Mouse (Mus musculus): Measurements from ENCODE around the gene Tmco1. TPM values are rescaled to one million over a fixed set of nuclear protein-coding genes. Genes with fewer than 3 reads are reported as not detected.

Tmco1 gene
- polyA plus RNA-seq, 1 experiment from 2014 or later, result 83.8 TPM

- no peak for ATAC-seq (ENCODE audit: low FRiP score, low read depth)
- H3K9me3 ChIP-seq, result no peaks in the 10 kb centered on the region
- no peak overlapping the region for H3K4me3 ChIP-seq
- H3K27ac ChIP-seq, result no peak overlapping the region
- no peak overlapping the region for H3K4me2 ChIP-seq (replicated peaks)
- no peak overlapping the region for H3K9ac ChIP-seq
- WGBS, result 46% methylated on average over 8 of the region's 8 CpGs
- no peaks in the 10 kb centered on the region for H3K27me3 ChIP-seq (replicated peaks)
- peaks cover 45% of the 10 kb centered on the region for H3K4me1 ChIP-seq
- H3K36me3 ChIP-seq, result no peaks in the 10 kb centered on the region; the same call in 1 of the 2 replicates
These were observed 36.3 kb upstream of the Tmco1 start for GRCm38 (mm10) chr1:167271841-167272240.

GRCm38 (mm10) chr1:167273380-167274163 lies 34.6 kb upstream of the Tmco1 start:
- 63% methylated on average over 14 of the region's 14 CpGs for WGBS
- Histone ChIP-seq H3K4me2 (replicated peaks) (no peak overlapping the region), H3K4me1 (peaks cover 45% of the 10 kb centered on the region), H3K27me3 (replicated peaks) (no peaks in the 10 kb centered on the region), H3K36me3 (no peaks in the 10 kb centered on the region; the same call in 1 of the 2 replicates), H3K4me3 (no peak overlapping the region), H3K9me3 (no peaks in the 10 kb centered on the region), H3K9ac (no peak overlapping the region), H3K27ac (no peak overlapping the region)
- no peak for ATAC-seq (ENCODE audit: low FRiP score, low read depth)

GRCm38 (mm10) chr1:167274646-167275390 lies 33.4 kb upstream of the Tmco1 start:
- peaks cover 3% of the 10 kb centered on the region; the same call in 1 of the 2 replicates for H3K36me3 ChIP-seq
- H3K27me3 ChIP-seq (replicated peaks), result no peaks in the 10 kb centered on the region
- H3K9me3 ChIP-seq, result no peaks in the 10 kb centered on the region
- H3K4me1 ChIP-seq, result peaks cover 34% of the 10 kb centered on the region
- H3K27ac ChIP-seq, result no peak overlapping the region
- ATAC-seq (ENCODE audit: low FRiP score, low read depth), result no peak
- H3K4me3 ChIP-seq, result no peak overlapping the region
- H3K9ac ChIP-seq, result no peak overlapping the region
- WGBS, result 83% methylated on average over 12 of the region's 12 CpGs
- H3K4me2 ChIP-seq (replicated peaks), result no peak overlapping the region

- no peak for ATAC-seq (ENCODE audit: low FRiP score, low read depth)
- Histone ChIP-seq H3K9ac (no peak overlapping the region), H3K27me3 (replicated peaks) (no peaks in the 10 kb centered on the region), H3K4me2 (replicated peaks) (no peak overlapping the region), H3K4me3 (no peak overlapping the region), H3K9me3 (no peaks in the 10 kb centered on the region), H3K36me3 (peaks cover 3% of the 10 kb centered on the region; the same call in 1 of the 2 replicates), H3K4me1 (peaks cover 22% of the 10 kb centered on the region), H3K27ac (no peak overlapping the region)
- WGBS, result 79% methylated on average over 6 of the region's 6 CpGs
These were observed 29.8 kb upstream of the Tmco1 start for GRCm38 (mm10) chr1:167278395-167278794.

- H3K4me2 ChIP-seq (replicated peaks), result no peak overlapping the region
- no peaks in the 10 kb centered on the region for H3K9me3 ChIP-seq
- ATAC-seq (ENCODE audit: low FRiP score, low read depth), result no peak
- H3K27me3 ChIP-seq (replicated peaks), result no peaks in the 10 kb centered on the region
- no peak overlapping the region for H3K4me3 ChIP-seq
- H3K4me1 ChIP-seq, result peaks cover 14% of the 10 kb centered on the region
- no peak overlapping the region for H3K9ac ChIP-seq
- WGBS, result 78% methylated on average over 13 of the region's 13 CpGs
- peaks cover 3% of the 10 kb centered on the region; the same call in 1 of the 2 replicates for H3K36me3 ChIP-seq
- no peak overlapping the region for H3K27ac ChIP-seq
These were observed 28.9 kb upstream of the Tmco1 start for GRCm38 (mm10) chr1:167279160-167279715.

- Histone ChIP-seq H3K27me3 (replicated peaks) (no peaks in the 10 kb centered on the region), H3K9me3 (no peaks in the 10 kb centered on the region), H3K4me1 (peaks cover 14% of the 10 kb centered on the region), H3K36me3 (peaks cover 3% of the 10 kb centered on the region; the same call in 1 of the 2 replicates), H3K9ac (no peak overlapping the region), H3K27ac (no peak overlapping the region), H3K4me2 (replicated peaks) (no peak overlapping the region), H3K4me3 (no peak overlapping the region)
- WGBS, result 91% methylated on average over 10 of the region's 10 CpGs
- ATAC-seq (ENCODE audit: low FRiP score, low read depth), result no peak
These were observed 28.1 kb upstream of the Tmco1 start for GRCm38 (mm10) chr1:167280061-167280460.

- Histone ChIP-seq H3K27ac (no peak overlapping the region), H3K36me3 (0 out of 2 replicates have a peak, but pooled peaks cover 3% of the 10 kb centered on the region), H3K4me3 (no peak overlapping the region), H3K9ac (no peak overlapping the region), H3K4me2 (replicated peaks) (peak overlapping the region; percentile 78), H3K4me1 (peaks cover 14% of the 10 kb centered on the region), H3K27me3 (replicated peaks) (no peaks in the 10 kb centered on the region), H3K9me3 (no peaks in the 10 kb centered on the region)
- WGBS, result 38% methylated on average over 3 of the region's 3 CpGs
- no peak for ATAC-seq (ENCODE audit: low FRiP score, low read depth)
These were observed 26.1 kb upstream of the Tmco1 start for GRCm38 (mm10) chr1:167282112-167282511.

GRCm38 (mm10) chr1:167282768-167283167 lies 25.4 kb upstream of the Tmco1 start:
- Histone ChIP-seq H3K4me3 (peak overlapping the region; percentile 88), H3K27ac (no peak overlapping the region), H3K36me3 (0 out of 2 replicates have a peak, but pooled peaks cover 3% of the 10 kb centered on the region), H3K9me3 (no peaks in the 10 kb centered on the region), H3K9ac (peak overlapping the region; percentile 92; the same call in 1 of the 2 replicates), H3K27me3 (replicated peaks) (no peaks in the 10 kb centered on the region), H3K4me1 (peaks cover 14% of the 10 kb centered on the region), H3K4me2 (replicated peaks) (peak overlapping the region; percentile 78)
- ATAC-seq (ENCODE audit: low FRiP score, low read depth), result no peak
- WGBS, result 52% methylated on average over 5 of the region's 5 CpGs

GRCm38 (mm10) chr1:167283441-167284257 lies 24.5 kb upstream of the Tmco1 start:
- peak overlapping the region; percentile 92 for H3K9ac ChIP-seq
- ATAC-seq (ENCODE audit: low FRiP score, low read depth), result peak; percentile 43
- H3K4me1 ChIP-seq, result peaks cover 17% of the 10 kb centered on the region
- peak overlapping the region; percentile 88 for H3K4me3 ChIP-seq
- H3K9me3 ChIP-seq, result no peaks in the 10 kb centered on the region
- under 1% methylated on average over 44 of the region's 44 CpGs for WGBS
- no peaks in the 10 kb centered on the region for H3K27me3 ChIP-seq (replicated peaks)
- 0 out of 2 replicates have a peak, but pooled peaks cover 3% of the 10 kb centered on the region for H3K36me3 ChIP-seq
- peak overlapping the region; percentile 97 for H3K27ac ChIP-seq
- peak overlapping the region; percentile 78 for H3K4me2 ChIP-seq (replicated peaks)

GRCm38 (mm10) chr1:167284258-167284836 lies 23.8 kb upstream of the Tmco1 start:
- under 1% methylated on average over 73 of the region's 73 CpGs for WGBS
- H3K4me1 ChIP-seq, result peaks cover 24% of the 10 kb centered on the region
- peak overlapping the region; percentile 88 for H3K4me3 ChIP-seq
- no peaks in the 10 kb centered on the region for H3K27me3 ChIP-seq (replicated peaks)
- ATAC-seq (ENCODE audit: low FRiP score, low read depth), result peak; percentile 70
- H3K27ac ChIP-seq, result peak overlapping the region; percentile 97
- H3K36me3 ChIP-seq, result 0 out of 2 replicates have a peak, but pooled peaks cover 2% of the 10 kb centered on the region
- peak overlapping the region; percentile 78 for H3K4me2 ChIP-seq (replicated peaks)
- peak overlapping the region; percentile 92 for H3K9ac ChIP-seq
- H3K9me3 ChIP-seq, result no peaks in the 10 kb centered on the region

- Histone ChIP-seq H3K27ac (peak overlapping the region; percentile 97), H3K36me3 (no peaks in the 10 kb centered on the region), H3K4me1 (peaks cover 30% of the 10 kb centered on the region), H3K9me3 (no peaks in the 10 kb centered on the region), H3K4me3 (peak overlapping the region; percentile 88), H3K9ac (peak overlapping the region; percentile 92), H3K27me3 (replicated peaks) (no peaks in the 10 kb centered on the region), H3K4me2 (replicated peaks) (peak overlapping the region; percentile 78)
- under 1% methylated on average over 50 of the region's 51 CpGs for WGBS
- peak; percentile 90 for ATAC-seq (ENCODE audit: low FRiP score, low read depth)
These were observed 23.3 kb upstream of the Tmco1 start for GRCm38 (mm10) chr1:167284837-167285319.
